Mouse (Mus musculus): ENCODE data around the gene Efnb1.

DNA sequence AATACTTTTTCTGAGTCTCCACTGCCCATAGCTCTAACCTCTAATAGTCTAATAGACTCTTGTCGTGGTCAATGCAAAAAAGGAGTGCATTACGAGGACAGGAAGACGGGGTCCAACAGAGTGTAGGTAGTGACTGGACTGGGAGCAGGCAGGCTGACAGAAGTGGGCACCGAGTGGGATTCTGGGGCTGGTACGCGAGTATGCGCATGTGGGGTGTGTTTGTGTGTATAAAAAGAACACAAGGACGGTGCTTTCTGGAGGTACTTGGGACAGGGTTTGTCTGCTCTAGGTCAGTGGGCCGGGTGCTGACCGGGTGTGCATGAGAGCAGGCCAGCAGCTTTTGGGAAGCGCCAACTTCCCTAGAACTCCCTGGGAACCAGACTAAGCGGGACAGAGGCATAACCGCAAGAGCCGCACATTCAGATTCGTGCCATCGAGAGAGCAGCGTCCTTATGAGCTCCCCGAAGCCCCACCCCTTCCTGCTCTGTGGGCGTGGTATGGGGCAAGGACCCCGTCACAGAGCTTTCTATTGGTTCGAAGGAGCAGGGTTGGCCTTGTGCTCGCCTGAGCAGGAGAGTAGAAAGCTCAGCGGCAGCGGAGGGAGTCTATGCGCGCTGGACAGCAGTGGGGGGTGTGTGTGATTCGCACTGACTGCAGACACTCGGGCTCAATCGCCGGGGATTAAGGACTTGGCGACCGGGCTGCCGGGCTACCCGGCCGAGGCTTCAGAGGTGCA is at the start of gene Efnb1:
- TF ChIP-seq EP300 (optimal IDR thresholded peaks at IDR 0.05) (peak; percentile 38), CTCF (IDR thresholded peaks at IDR 0.05; ENCODE audit: low read depth) (peak; percentile 10; the same call in 1 of the 2 replicates)
